Mouse (Mus musculus) intestine, postnatal 0 days (tissue): ENCODE results near the gene Plpp1. TPM values are rescaled to one million over a fixed set of nuclear protein-coding genes. Genes with fewer than 3 reads are reported as not detected.

ENCODE experiments used
- ATAC-seq: fragments of 200-750 bp; cut with Nextera tagmentation; 2 replicates; pipeline ENCODE4 v1.8.0; 2017; ENCODE audit warnings: mild to moderate bottlenecking, moderate TSS enrichment, moderate library complexity
- H3K27ac ChIP-seq: fragments of 300-500 bp; sonication (generic); 2 replicates; pipeline ENCODE4 v1.5.1; 2014; ENCODE audit warnings: mild to moderate bottlenecking, low read depth, low read length, moderate library complexity
- H3K27me3 ChIP-seq: fragments of 300-500 bp; sonication (generic); replicated peaks from 2 replicates; pipeline ENCODE4 v1.6.1; 2014; ENCODE audit warnings: low read length, mixed read lengths; ENCODE audit not compliant: control insufficient read depth, insufficient read depth
- H3K36me3 ChIP-seq: fragments of 300-500 bp; sonication (generic); 2 replicates; pipeline ENCODE4 v1.6.1; 2014; ENCODE audit warnings: mild to moderate bottlenecking, moderate library complexity; ENCODE audit not compliant: control insufficient read depth, insufficient read depth
- H3K4me1 ChIP-seq: fragments of 300-500 bp; sonication (generic); replicated peaks from 2 replicates; pipeline ENCODE4 v1.6.1; 2014; ENCODE audit warnings: antibody characterized with exemption, low read length, mixed read lengths; ENCODE audit not compliant: control insufficient read depth, insufficient read depth
- H3K4me2 ChIP-seq: fragments of 300-500 bp; sonication (generic); replicated peaks from 2 replicates; pipeline ENCODE4 v1.6.1; 2014; ENCODE audit warnings: low read depth, mild to moderate bottlenecking, moderate library complexity
- H3K4me3 ChIP-seq: fragments of 300-500 bp; sonication (generic); 2 replicates; pipeline ENCODE4 v1.5.1; 2014; ENCODE audit warnings: low read depth, low read length
- H3K9ac ChIP-seq: fragments of 300-500 bp; sonication (generic); 2 replicates; pipeline ENCODE4 v1.6.1; 2014; ENCODE audit warnings: mild to moderate bottlenecking, low read depth, low read length
- H3K9me3 ChIP-seq: fragments of 300-500 bp; sonication (generic); 2 replicates; pipeline ENCODE4 v1.6.1; 2016; ENCODE audit warnings: mixed run types; ENCODE audit not compliant: control insufficient read depth
- CTCF ChIP-seq: sonication (generic); IDR thresholded peaks from 2 replicates; pipeline ENCODE4 v1.5.1; 2016; ENCODE audit warnings: low read depth, mild to moderate bottlenecking, control low read depth, antibody characterized with exemption, moderate library complexity
- WGBS: fragments of 180-500 bp; shearing (Covaris S2); extraction: QIAGEN DNeasy Blood & Tissue Kit; methylation state at CpG from one replicate; pipeline ENCODE4 v1.1.7; 2014; 5-methylcytosine and 5-hydroxymethylcytosine counted together
- polyA plus RNA-seq: library from polyadenylated mRNA; unstranded; fragments of >200 nt; fragmentation: Nextera tagmentation; extraction: Ambion mirVana; gene quantifications from 2 replicates; pipeline ENCODE4 v1.2.1, GENCODE M21; 2015

The Plpp1 gene
- polyA plus RNA-seq, 1 experiment from 2014 or later, result 98.5 TPM

DNA sequence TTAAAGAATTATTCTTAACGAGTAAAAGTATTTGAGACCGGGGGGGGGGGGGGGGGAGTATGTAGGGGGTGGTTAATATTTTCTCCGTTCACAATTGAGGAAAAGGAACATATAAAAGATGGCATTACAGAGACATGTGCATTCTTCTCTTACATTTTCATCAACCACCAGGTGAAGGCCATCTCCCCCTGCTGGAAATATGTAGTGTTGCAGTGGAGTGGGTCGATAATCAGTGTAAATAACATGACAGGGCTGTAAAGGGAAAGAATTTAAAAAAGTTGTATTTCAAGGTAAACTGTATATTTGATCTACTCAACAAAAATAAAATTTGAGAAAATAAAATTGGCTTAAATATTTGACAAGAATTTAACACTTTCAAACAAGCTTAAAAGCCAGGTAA, 109.1 kb downstream of the Plpp1 start:
- TF ChIP-seq CTCF, result peak; percentile 82
- no peak overlapping the region for H3K4me3 ChIP-seq
- H3K9ac ChIP-seq, result no peak overlapping the region
- no peak overlapping the region for H3K4me2 ChIP-seq
- no peak overlapping the region for H3K27ac ChIP-seq
- no peaks in the 10 kb centered on the region for H3K4me1 ChIP-seq
- WGBS, result 56% methylated on average over 4 of the region's 4 CpGs
- H3K36me3 ChIP-seq, result peaks cover 47% of the 10 kb centered on the region
- ATAC-seq, result no peak
- H3K27me3 ChIP-seq, result no peaks in the 10 kb centered on the region
- no peaks in the 10 kb centered on the region for H3K9me3 ChIP-seq

DNA sequence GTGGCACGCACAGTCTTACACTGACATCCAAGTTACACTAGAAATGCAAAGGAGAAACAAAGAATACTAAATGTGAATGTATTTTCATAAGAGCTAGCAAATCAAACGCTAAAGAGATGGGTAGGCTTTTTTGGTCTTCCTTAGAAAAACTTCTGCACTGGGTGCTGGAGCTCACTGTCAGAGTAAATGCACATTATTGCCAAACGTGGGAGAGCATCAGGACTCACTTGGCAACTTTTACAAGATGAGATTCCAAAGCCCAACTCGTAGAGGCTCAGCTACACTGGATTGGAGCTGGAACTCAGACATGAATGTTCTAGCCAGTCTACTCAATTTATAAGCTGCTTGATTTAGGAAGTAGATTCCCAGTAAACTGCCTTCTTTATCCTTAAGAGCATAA, 109.8 kb downstream of the Plpp1 start:
- WGBS, result 88% methylated on average over 4 of the region's 4 CpGs
- H3K9ac ChIP-seq, result no peak overlapping the region
- no peaks in the 10 kb centered on the region for H3K9me3 ChIP-seq
- peaks cover 39% of the 10 kb centered on the region for H3K36me3 ChIP-seq
- no peak for TF ChIP-seq CTCF
- no peaks in the 10 kb centered on the region for H3K27me3 ChIP-seq
- no peak for ATAC-seq
- H3K4me1 ChIP-seq, result no peaks in the 10 kb centered on the region
- no peak overlapping the region for H3K27ac ChIP-seq
- H3K4me3 ChIP-seq, result no peak overlapping the region
- no peak overlapping the region for H3K4me2 ChIP-seq

Other genes starting within 250 kb of the Plpp1 start
- gene Il31ra, start 206.4 kb upstream of the Plpp1 start, polyA plus RNA-seq, result 0.14 and 0.22 TPM in 2 replicates
- 0.16 and 0.25 TPM in 2 replicates for gene Ddx4, start 148.3 kb upstream of the Plpp1 start, polyA plus RNA-seq
- gene Slc38a9, start 140.0 kb upstream of the Plpp1 start, polyA plus RNA-seq, result 6.6 and 9.7 TPM in 2 replicates
- 17.2 and 17.9 TPM in 2 replicates for gene Mtrex, start 126.6 kb downstream of the Plpp1 start, polyA plus RNA-seq
- 6.3 and 7.1 TPM in 2 replicates for gene Dhx29, start 126.7 kb downstream of the Plpp1 start, polyA plus RNA-seq
- gene Ccno, start 187.0 kb downstream of the Plpp1 start, polyA plus RNA-seq, result 0.10 and 0.12 TPM in 2 replicates
- gene Mcidas, start 193.1 kb downstream of the Plpp1 start, polyA plus RNA-seq, result not detected in 2 replicates
- not detected in 2 replicates for gene Cdc20b, start 234.3 kb downstream of the Plpp1 start, polyA plus RNA-seq
- 50.4 and 51.7 TPM in 2 replicates for gene Gpx8, start 245.6 kb downstream of the Plpp1 start, polyA plus RNA-seq